Mouse (Mus musculus) stomach, postnatal 0 days (tissue): ENCODE measurements around the gene Timm8b. TPM values are rescaled to one million over a fixed set of nuclear protein-coding genes. Genes with fewer than 3 reads are reported as not detected.
A peak's percentile ranks its signal among the peaks of the same experiment; 100 is the strongest.

Source experiments
- ATAC-seq: fragments of 200-750 bp; cut with Nextera tagmentation; 2 replicates; pipeline ENCODE4 v1.8.0; 2017; ENCODE audit not compliant: low FRiP score, low TSS enrichment
- DNase-seq: peaks from one replicate; pipeline ENCODE4 v3.0.0-alpha.2; 2016; ENCODE audit warnings: low spot score
- H3K27ac ChIP-seq: fragments of 300-500 bp; sonication (generic); replicated peaks from 2 replicates; pipeline ENCODE4 v1.5.1; 2014; ENCODE audit warnings: mild to moderate bottlenecking, control low read depth
- H3K27me3 ChIP-seq: fragments of 300-500 bp; sonication (generic); 2 replicates; pipeline ENCODE4 v1.6.1; 2014; ENCODE audit warnings: low read length; ENCODE audit not compliant: control insufficient read depth, insufficient read depth
- H3K36me3 ChIP-seq: fragments of 300-500 bp; sonication (generic); 2 replicates; pipeline ENCODE4 v1.6.1; 2014; ENCODE audit warnings: low read length, mixed read lengths; ENCODE audit not compliant: control insufficient read depth, insufficient read depth
- H3K4me1 ChIP-seq: fragments of 300-500 bp; sonication (generic); replicated peaks from 2 replicates; pipeline ENCODE4 v1.6.1; 2014; ENCODE audit warnings: antibody characterized with exemption; ENCODE audit not compliant: control insufficient read depth, insufficient read depth
- H3K4me2 ChIP-seq: fragments of 300-500 bp; sonication (generic); replicated peaks from 2 replicates; pipeline ENCODE4 v1.6.1; 2014; ENCODE audit warnings: low read depth, mild to moderate bottlenecking, control low read depth, moderate library complexity
- H3K4me3 ChIP-seq: fragments of 300-500 bp; sonication (generic); 2 replicates; pipeline ENCODE4 v1.5.1; 2014; ENCODE audit warnings: low read depth, low read length, control low read depth
- H3K9ac ChIP-seq: fragments of 300-500 bp; sonication (generic); 2 replicates; pipeline ENCODE4 v1.6.1; 2014; ENCODE audit warnings: mild to moderate bottlenecking, low read length, control low read depth, mixed read lengths
- H3K9me3 ChIP-seq: fragments of 300-500 bp; sonication (generic); 2 replicates; pipeline ENCODE4 v1.6.1; 2016; ENCODE audit warnings: low read length; ENCODE audit not compliant: control insufficient read depth
- CTCF ChIP-seq: IDR thresholded peaks from 2 replicates; pipeline ENCODE4 v1.5.1; 2016; ENCODE audit warnings: antibody characterized with exemption, low read depth, mild to moderate bottlenecking, moderate library complexity
- EP300 ChIP-seq: optimal IDR thresholded peaks from 2 replicates; pipeline ENCODE3; 2016; ENCODE audit warnings: antibody characterized with exemption
- WGBS: fragments of 180-500 bp; shearing (Covaris S2); extraction: QIAGEN DNeasy Blood & Tissue Kit; methylation state at CpG from one replicate; pipeline ENCODE4 v1.1.7; 2014; 5-methylcytosine and 5-hydroxymethylcytosine counted together
- polyA plus RNA-seq: library from polyadenylated mRNA; unstranded; fragments of >200 nt; fragmentation: Nextera tagmentation; extraction: Ambion mirVana; gene quantifications from 2 replicates; pipeline ENCODE4 v1.2.1, GENCODE M21; 2015

Timm8b gene
- polyA plus RNA-seq, 1 experiment from 2014 or later: 278 TPM

DNA sequence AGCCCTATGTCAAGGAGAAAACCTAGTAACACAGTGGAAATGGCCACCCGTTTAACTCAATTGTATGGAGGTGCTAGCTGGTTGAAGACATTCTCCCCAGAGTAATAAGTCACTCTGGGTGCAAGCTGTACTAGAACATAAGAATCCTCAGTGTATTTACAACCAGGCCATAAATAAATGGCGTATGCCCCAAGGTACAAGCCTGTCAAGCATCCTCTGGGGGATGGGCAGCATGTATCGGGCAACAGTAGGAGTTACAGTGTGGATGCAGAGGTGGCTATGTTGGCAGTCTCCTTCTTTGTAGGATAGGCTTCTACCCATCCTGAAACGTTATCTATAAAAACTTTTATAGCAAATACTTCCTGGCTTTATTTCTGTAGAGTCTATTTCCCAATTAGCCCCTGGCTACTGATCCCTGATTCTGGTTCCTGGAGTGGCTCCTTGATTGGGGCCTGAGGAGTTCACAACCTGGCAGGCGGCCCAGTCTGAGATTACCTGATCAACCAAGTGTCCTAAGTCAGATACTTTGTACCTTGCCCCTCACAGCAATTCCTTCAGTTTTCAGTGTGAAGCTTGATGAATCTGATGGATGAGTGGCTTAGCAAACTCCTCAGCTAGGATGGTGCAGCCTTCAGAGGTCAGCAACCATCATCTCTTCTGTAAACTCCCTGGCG is 18.4 kb upstream of the Timm8b start:
- no peaks in the 10 kb centered on the region for H3K27me3 ChIP-seq
- no peaks in the 10 kb centered on the region for H3K36me3 ChIP-seq
- TF ChIP-seq EP300 (no peak), CTCF (no peak)

GRCm38 (mm10) chr9:50586955-50587354 is 16.8 kb upstream of the Timm8b start:
- Histone ChIP-seq H3K4me1 (no peaks in the 10 kb centered on the region), H3K9me3 (no peaks in the 10 kb centered on the region), H3K4me2 (no peak overlapping the region), H3K9ac (no peak overlapping the region), H3K36me3 (no peaks in the 10 kb centered on the region), H3K27ac (peak overlapping the region; percentile 1; the same call in 1 of the 2 replicates), H3K27me3 (no peaks in the 10 kb centered on the region), H3K4me3 (no peak overlapping the region)
- TF ChIP-seq EP300 (no peak), CTCF (no peak)
- 45% methylated on average over 4 of the region's 4 CpGs for WGBS
- DNase-seq: peak; percentile 70
- peak; percentile 79 for ATAC-seq

More for the DNA sequence above, 18.4 kb upstream of the Timm8b start:
- Histone ChIP-seq H3K9me3 (no peaks in the 10 kb centered on the region), H3K9ac (no peak overlapping the region), H3K4me3 (no peak overlapping the region), H3K4me2 (no peak overlapping the region), H3K27ac (no peak overlapping the region), H3K4me1 (no peaks in the 10 kb centered on the region)
- DNase-seq (no peak), ATAC-seq (no peak)
- WGBS: 68% methylated on average over 6 of the region's 6 CpGs

GRCm38 (mm10) chr9:50590856-50591518 is 12.7 kb upstream of the Timm8b start:
- no peak overlapping the region for H3K4me3 ChIP-seq
- WGBS: 60% methylated on average over 10 of the region's 10 CpGs
- TF ChIP-seq CTCF (no peak), EP300 (no peak)
- H3K36me3 ChIP-seq: no peaks in the 10 kb centered on the region
- H3K9ac ChIP-seq: no peak overlapping the region
- H3K27ac ChIP-seq: peak overlapping the region; percentile 49
- H3K4me1 ChIP-seq: no peaks in the 10 kb centered on the region
- DNase-seq: no peak
- H3K9me3 ChIP-seq: no peaks in the 10 kb centered on the region
- no peak overlapping the region for H3K4me2 ChIP-seq
- no peaks in the 10 kb centered on the region for H3K27me3 ChIP-seq
- ATAC-seq: peak; percentile 38

- Histone ChIP-seq H3K36me3 (peaks cover 9% of the 10 kb centered on the region; the same call in 1 of the 2 replicates), H3K4me3 (no peak overlapping the region), H3K9me3 (no peaks in the 10 kb centered on the region), H3K4me2 (no peak overlapping the region), H3K27me3 (no peaks in the 10 kb centered on the region), H3K9ac (no peak overlapping the region), H3K27ac (no peak overlapping the region), H3K4me1 (no peaks in the 10 kb centered on the region)
- WGBS: 84% methylated on average over 9 of the region's 9 CpGs
- DNase-seq (no peak), ATAC-seq (peak; percentile 31)
- no peak for TF ChIP-seq EP300
- no peak for TF ChIP-seq CTCF
Observed at GRCm38 (mm10) chr9:50592955-50593354, 10.8 kb upstream of the Timm8b start.

DNA sequence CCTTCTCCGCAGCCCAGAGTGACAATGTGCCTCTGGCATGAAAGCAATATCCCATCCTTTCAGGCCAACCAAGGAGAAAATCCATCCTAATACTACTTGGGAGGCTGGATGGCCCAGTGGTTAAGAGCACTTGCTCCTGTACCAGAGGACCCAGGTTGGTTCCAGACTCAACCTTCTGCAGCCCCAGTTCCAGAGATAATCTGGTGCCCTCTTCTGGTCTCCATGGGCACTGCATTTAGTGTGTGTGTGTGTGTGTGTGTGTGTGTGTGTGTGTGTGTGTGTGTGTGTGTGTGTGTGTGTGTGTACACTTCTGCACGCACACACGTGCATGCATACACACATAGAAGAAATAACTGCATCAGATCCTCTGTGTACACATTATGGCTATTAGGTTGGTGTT is 10.2 kb upstream of the Timm8b start:
- H3K9ac ChIP-seq: no peak overlapping the region
- 56% methylated on average over 3 of the region's 3 CpGs for WGBS
- H3K4me3 ChIP-seq: no peak overlapping the region
- no peaks in the 10 kb centered on the region for H3K27me3 ChIP-seq
- TF ChIP-seq CTCF: peak; percentile 75
- TF ChIP-seq EP300: no peak
- H3K9me3 ChIP-seq: no peaks in the 10 kb centered on the region
- no peak for ATAC-seq
- H3K27ac ChIP-seq: no peak overlapping the region
- no peaks in the 10 kb centered on the region for H3K4me1 ChIP-seq
- no peak overlapping the region for H3K4me2 ChIP-seq
- peaks cover 14% of the 10 kb centered on the region for H3K36me3 ChIP-seq
- DNase-seq: peak; percentile 61
